Mouse (Mus musculus): ENCODE measurements at regions not wholly inside any gene's neighbourhood (a gene's known extent, or its start where the extent isn't known, plus 50 kb on each side); places are given as distances from the start of the nearest gene placed in this dataset.
A peak's percentile ranks its signal among the peaks of the same experiment; 100 is the strongest.

- Histone ChIP-seq H3K27ac (ENCODE audit: low read length) (no peak overlapping the region), H3K4me2 (ENCODE audit: low read length) (no peak overlapping the region), H3K4me3 (replicated peaks; ENCODE audit: low read length) (no peak overlapping the region), H3K36me3 (ENCODE audit: control insufficient read depth, insufficient read depth) (no peaks in the 10 kb centered on the region), H3K9me3 (ENCODE audit: control insufficient read depth, low read length) (no peaks in the 10 kb centered on the region), H3K9ac (replicated peaks; ENCODE audit: low read depth, low read length) (no peak overlapping the region), H3K27me3 (replicated peaks; ENCODE audit: control insufficient read depth, insufficient read depth, low read length) (no peaks in the 10 kb centered on the region), H3K4me1 (replicated peaks; ENCODE audit: control insufficient read depth, insufficient read depth, low read length) (peaks cover 4% of the 10 kb centered on the region; the same call in 1 of the 2 replicates)
- no peak for ATAC-seq
- WGBS = 78% methylated on average over 3 of the region's 3 CpGs
Measured at GRCm38 (mm10) chr4:81823566-81823965, 381.0 kb upstream of the Mpdz start.

DNA sequence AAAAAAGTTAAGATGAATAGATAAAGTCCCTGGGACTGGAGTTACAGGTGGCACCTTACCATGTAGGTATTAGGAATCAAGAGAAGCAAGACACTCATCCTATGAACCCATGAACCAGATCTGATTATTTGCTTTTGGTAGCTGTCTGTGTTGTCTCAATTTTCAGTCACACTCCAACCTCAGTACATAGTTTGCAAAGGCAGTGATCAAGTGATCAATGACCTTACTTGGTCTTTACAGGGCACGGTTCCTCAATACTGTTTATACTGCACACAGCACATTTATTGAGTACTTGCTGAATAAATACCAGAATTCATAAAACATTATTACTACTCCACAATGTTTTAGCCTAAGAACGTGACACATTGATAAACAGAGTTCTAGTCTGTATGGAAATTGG lies 346.7 kb upstream of the Mpdz start:
- ATAC-seq = no peak
- Histone ChIP-seq H3K9ac (replicated peaks; ENCODE audit: low read depth, low read length) (no peak overlapping the region), H3K4me3 (replicated peaks; ENCODE audit: low read length) (no peak overlapping the region), H3K27me3 (replicated peaks; ENCODE audit: control insufficient read depth, insufficient read depth, low read length) (no peaks in the 10 kb centered on the region), H3K36me3 (ENCODE audit: control insufficient read depth, insufficient read depth) (no peaks in the 10 kb centered on the region), H3K4me2 (ENCODE audit: low read length) (no peak overlapping the region), H3K4me1 (replicated peaks; ENCODE audit: control insufficient read depth, insufficient read depth, low read length) (no peaks in the 10 kb centered on the region), H3K9me3 (ENCODE audit: control insufficient read depth, low read length) (no peaks in the 10 kb centered on the region), H3K27ac (ENCODE audit: low read length) (no peak overlapping the region)
- WGBS = 94% methylated on average over 2 of the region's 2 CpGs

- no peak overlapping the region for H3K9ac ChIP-seq (replicated peaks; ENCODE audit: low read depth, low read length)
- H3K4me3 ChIP-seq (replicated peaks; ENCODE audit: low read length) = no peak overlapping the region
- H3K9me3 ChIP-seq (ENCODE audit: control insufficient read depth, low read length) = no peaks in the 10 kb centered on the region
- H3K27me3 ChIP-seq (replicated peaks; ENCODE audit: control insufficient read depth, insufficient read depth, low read length) = no peaks in the 10 kb centered on the region
- WGBS = 75% methylated on average over 8 of the region's 8 CpGs
- H3K4me1 ChIP-seq (replicated peaks; ENCODE audit: control insufficient read depth, insufficient read depth, low read length) = no peaks in the 10 kb centered on the region
- no peak overlapping the region for H3K27ac ChIP-seq (ENCODE audit: low read length)
- H3K36me3 ChIP-seq (ENCODE audit: control insufficient read depth, insufficient read depth) = no peaks in the 10 kb centered on the region
- H3K4me2 ChIP-seq (ENCODE audit: low read length) = no peak overlapping the region
- ATAC-seq = no peak
Measured at GRCm38 (mm10) chr4:81788636-81789035, 346.0 kb upstream of the Mpdz start.

GRCm38 (mm10) chr4:81781971-81782370 lies 339.4 kb upstream of the Mpdz start:
- Histone ChIP-seq H3K36me3 (ENCODE audit: control insufficient read depth, insufficient read depth) (no peaks in the 10 kb centered on the region), H3K9me3 (ENCODE audit: control insufficient read depth, low read length) (no peaks in the 10 kb centered on the region), H3K27me3 (replicated peaks; ENCODE audit: control insufficient read depth, insufficient read depth, low read length) (no peaks in the 10 kb centered on the region), H3K9ac (replicated peaks; ENCODE audit: low read depth, low read length) (no peak overlapping the region), H3K4me3 (replicated peaks; ENCODE audit: low read length) (no peak overlapping the region), H3K4me1 (replicated peaks; ENCODE audit: control insufficient read depth, insufficient read depth, low read length) (no peaks in the 10 kb centered on the region), H3K27ac (ENCODE audit: low read length) (no peak overlapping the region), H3K4me2 (ENCODE audit: low read length) (no peak overlapping the region)
- 72% methylated on average over 1 of the region's 1 CpGs for WGBS
- no peak for ATAC-seq

DNA sequence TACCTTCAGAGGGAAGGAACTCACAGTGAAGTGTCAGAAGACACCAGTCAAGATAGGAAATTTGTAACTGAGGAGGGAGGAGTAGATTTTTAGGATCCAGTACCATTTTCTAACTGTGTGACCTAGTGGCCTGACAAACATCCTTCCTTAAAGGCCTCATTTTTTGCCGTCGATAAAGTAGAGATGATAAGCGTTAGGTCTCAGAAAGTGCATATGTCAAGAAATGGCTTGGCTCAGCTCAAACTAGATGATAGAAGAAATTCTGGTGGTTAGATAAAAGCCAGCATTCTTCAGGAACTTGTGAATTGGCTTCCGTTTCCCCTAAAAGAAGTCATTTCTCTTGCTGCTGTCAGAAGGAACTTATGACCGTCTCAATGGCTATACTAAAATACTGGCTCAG lies 324.1 kb upstream of the Mpdz start:
- Histone ChIP-seq H3K4me2 (ENCODE audit: low read length) (no peak overlapping the region), H3K4me1 (replicated peaks; ENCODE audit: control insufficient read depth, insufficient read depth, low read length) (peaks cover 23% of the 10 kb centered on the region), H3K27ac (ENCODE audit: low read length) (no peak overlapping the region), H3K36me3 (ENCODE audit: control insufficient read depth, insufficient read depth) (no peaks in the 10 kb centered on the region), H3K9ac (replicated peaks; ENCODE audit: low read depth, low read length) (no peak overlapping the region), H3K27me3 (replicated peaks; ENCODE audit: control insufficient read depth, insufficient read depth, low read length) (no peaks in the 10 kb centered on the region), H3K9me3 (ENCODE audit: control insufficient read depth, low read length) (no peaks in the 10 kb centered on the region), H3K4me3 (replicated peaks; ENCODE audit: low read length) (no peak overlapping the region)
- 92% methylated on average over 5 of the region's 5 CpGs for WGBS
- no peak for ATAC-seq

GRCm38 (mm10) chr4:81764026-81764867 lies 321.6 kb upstream of the Mpdz start:
- peak overlapping the region; percentile 70 for H3K27ac ChIP-seq (ENCODE audit: low read length)
- peak overlapping the region; percentile 36 for H3K4me2 ChIP-seq (ENCODE audit: low read length)
- H3K4me3 ChIP-seq (replicated peaks; ENCODE audit: low read length) = 0 out of 2 replicates have a peak overlapping the region, but pooled peaks have one; percentile 3
- WGBS = 5% methylated on average over 11 of the region's 11 CpGs
- peak; percentile 94 for ATAC-seq
- H3K36me3 ChIP-seq (ENCODE audit: control insufficient read depth, insufficient read depth) = no peaks in the 10 kb centered on the region
- H3K9me3 ChIP-seq (ENCODE audit: control insufficient read depth, low read length) = no peaks in the 10 kb centered on the region
- H3K9ac ChIP-seq (replicated peaks; ENCODE audit: low read depth, low read length) = peak overlapping the region; percentile 39
- H3K4me1 ChIP-seq (replicated peaks; ENCODE audit: control insufficient read depth, insufficient read depth, low read length) = peaks cover 23% of the 10 kb centered on the region
- no peaks in the 10 kb centered on the region for H3K27me3 ChIP-seq (replicated peaks; ENCODE audit: control insufficient read depth, insufficient read depth, low read length)

- Histone ChIP-seq H3K9ac (replicated peaks; ENCODE audit: low read depth, low read length) (peak overlapping the region; percentile 39), H3K4me2 (ENCODE audit: low read length) (peak overlapping the region; percentile 36), H3K4me3 (replicated peaks; ENCODE audit: low read length) (no peak overlapping the region), H3K27ac (ENCODE audit: low read length) (peak overlapping the region; percentile 70), H3K9me3 (ENCODE audit: control insufficient read depth, low read length) (no peaks in the 10 kb centered on the region), H3K36me3 (ENCODE audit: control insufficient read depth, insufficient read depth) (no peaks in the 10 kb centered on the region), H3K4me1 (replicated peaks; ENCODE audit: control insufficient read depth, insufficient read depth, low read length) (peaks cover 23% of the 10 kb centered on the region), H3K27me3 (replicated peaks; ENCODE audit: control insufficient read depth, insufficient read depth, low read length) (no peaks in the 10 kb centered on the region)
- ATAC-seq = peak; percentile 35; the same call in 1 of the 2 replicates
- WGBS = 8% methylated on average over 10 of the region's 10 CpGs
Measured at GRCm38 (mm10) chr4:81763311-81764025, 320.9 kb upstream of the Mpdz start.

DNA sequence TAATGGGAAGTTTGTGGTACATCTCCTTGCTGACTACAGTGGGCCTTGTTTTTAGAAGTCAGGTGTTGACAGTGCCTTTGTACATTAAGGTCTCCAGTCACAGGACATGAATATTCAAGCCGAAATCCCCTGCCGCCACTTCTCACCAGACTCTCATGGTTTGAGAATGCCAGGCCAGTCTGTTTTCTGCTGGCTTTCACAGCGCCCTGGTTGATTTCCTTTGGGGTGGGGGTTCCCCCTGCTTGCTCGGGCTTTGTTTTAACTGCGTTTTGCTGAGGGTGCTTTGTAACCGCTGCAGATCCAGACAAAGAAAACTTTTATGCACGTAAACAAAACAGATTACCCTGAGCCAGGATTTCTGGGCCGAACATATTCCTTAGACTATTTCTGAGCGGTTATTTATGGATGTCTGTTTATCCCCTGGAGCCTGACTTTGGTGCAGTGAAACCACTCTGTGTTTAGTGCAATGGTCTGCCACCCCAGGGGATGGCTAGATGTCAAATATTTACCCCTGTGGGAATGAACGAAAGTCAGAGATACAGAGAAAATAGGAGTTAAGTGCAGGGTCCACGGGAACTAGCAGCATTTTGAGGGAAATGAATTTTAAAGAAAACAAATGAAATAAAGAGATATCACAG lies 320.1 kb upstream of the Mpdz start:
- H3K4me2 ChIP-seq (ENCODE audit: low read length) = peak overlapping the region; percentile 30
- no peak overlapping the region; the same call in 1 of the 2 replicates for H3K9ac ChIP-seq (replicated peaks; ENCODE audit: low read depth, low read length)

GRCm38 (mm10) chr4:81757905-81758304 lies 315.3 kb upstream of the Mpdz start:
- Histone ChIP-seq H3K36me3 (ENCODE audit: control insufficient read depth, insufficient read depth) (no peaks in the 10 kb centered on the region), H3K27me3 (replicated peaks; ENCODE audit: control insufficient read depth, insufficient read depth, low read length) (no peaks in the 10 kb centered on the region), H3K27ac (ENCODE audit: low read length) (no peak overlapping the region), H3K9ac (replicated peaks; ENCODE audit: low read depth, low read length) (no peak overlapping the region), H3K4me1 (replicated peaks; ENCODE audit: control insufficient read depth, insufficient read depth, low read length) (peaks cover 6% of the 10 kb centered on the region), H3K4me3 (replicated peaks; ENCODE audit: low read length) (no peak overlapping the region), H3K9me3 (ENCODE audit: control insufficient read depth, low read length) (no peaks in the 10 kb centered on the region), H3K4me2 (ENCODE audit: low read length) (no peak overlapping the region)
- WGBS = 0% methylated on average over 1 of the region's 1 CpGs
- no peak for ATAC-seq

More for the DNA sequence above, 320.1 kb upstream of the Mpdz start:
- Histone ChIP-seq H3K36me3 (ENCODE audit: control insufficient read depth, insufficient read depth) (no peaks in the 10 kb centered on the region), H3K9me3 (ENCODE audit: control insufficient read depth, low read length) (no peaks in the 10 kb centered on the region), H3K4me3 (replicated peaks; ENCODE audit: low read length) (no peak overlapping the region), H3K27ac (ENCODE audit: low read length) (peak overlapping the region; percentile 19), H3K4me1 (replicated peaks; ENCODE audit: control insufficient read depth, insufficient read depth, low read length) (peaks cover 23% of the 10 kb centered on the region), H3K27me3 (replicated peaks; ENCODE audit: control insufficient read depth, insufficient read depth, low read length) (no peaks in the 10 kb centered on the region)
- ATAC-seq = peak; percentile 56; the same call in 1 of the 2 replicates
- 7% methylated on average over 11 of the region's 11 CpGs for WGBS
